Mouse (Mus musculus): ENCODE results near the gene Disc1. TPM values are rescaled to one million over a fixed set of nuclear protein-coding genes. Genes with fewer than 3 reads are reported as not detected.
A peak's percentile ranks its signal among the peaks of the same experiment; 100 is the strongest.

Gene Disc1
- total RNA-seq, 2 experiments from 2014 or later: 4.1 to 4.3 TPM

DNA sequence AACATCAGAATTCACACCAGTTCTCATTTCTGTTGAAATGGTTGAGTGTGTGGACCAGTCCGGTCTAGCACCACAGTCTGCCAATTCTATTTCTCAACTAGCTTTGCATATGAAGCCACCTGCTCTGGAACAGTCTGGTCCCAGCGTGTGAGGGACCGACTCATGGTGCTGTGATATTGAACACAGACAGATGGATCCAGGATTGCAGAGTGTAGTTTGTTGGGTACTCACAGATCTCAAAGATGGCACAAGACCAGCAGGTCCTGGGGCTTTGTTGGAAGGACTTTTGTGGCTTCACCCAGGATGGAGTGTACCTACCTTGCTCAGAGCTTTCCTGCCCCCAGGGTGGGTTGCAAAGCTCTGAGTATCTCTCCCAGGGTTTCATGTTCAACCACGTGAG, 151.6 kb downstream of the Disc1 start:
- no peak for DNase-seq

DNA sequence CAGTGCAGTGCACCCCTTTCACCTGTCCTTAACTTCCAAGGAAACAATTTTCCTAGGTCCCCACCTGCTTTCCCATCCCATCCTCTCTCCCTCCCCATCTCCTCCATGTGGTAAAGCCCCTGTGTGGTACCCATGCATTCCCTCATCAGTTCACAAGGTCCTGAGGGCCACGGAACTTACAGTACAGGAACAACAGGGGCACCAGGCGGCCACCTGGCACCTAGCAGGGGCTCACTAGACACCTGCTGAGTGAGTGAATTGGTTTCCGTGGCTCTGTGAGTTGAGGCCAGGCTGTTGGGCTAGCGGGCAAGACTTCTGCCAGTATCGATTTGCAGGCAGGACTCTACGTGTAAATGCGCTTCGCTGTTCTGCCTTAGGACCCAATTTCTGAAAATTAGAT, 152.4 kb downstream of the Disc1 start:
- no peak for DNase-seq
- intact Hi-C loops (cut with DNase I): no loop called here

More for the DNA sequence above, 151.6 kb downstream of the Disc1 start:
- intact Hi-C loops (cut with DNase I): no loop called here

DNA sequence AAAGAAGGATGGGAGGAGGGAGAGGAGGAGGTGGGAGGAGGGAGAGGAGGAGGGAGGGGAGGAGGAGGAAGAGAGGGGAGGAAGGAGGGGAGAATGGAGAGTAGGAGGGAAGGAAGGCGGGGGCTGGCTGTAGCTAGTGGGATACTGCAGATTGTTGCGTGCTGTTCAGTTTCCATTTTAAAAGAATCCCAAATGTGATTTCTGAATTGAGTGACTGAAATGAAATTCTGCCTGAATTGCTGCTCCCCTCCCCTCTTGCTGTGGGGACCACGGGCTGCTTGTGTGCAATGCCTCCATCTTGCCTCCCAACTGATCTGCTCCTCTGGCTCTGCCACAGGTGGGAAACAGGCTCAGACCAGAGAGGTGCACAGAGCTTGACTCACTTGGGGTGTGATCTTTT, 153.0 kb downstream of the Disc1 start:
- intact Hi-C loops (cut with DNase I): no loop called here
- DNase-seq: no peak

DNA sequence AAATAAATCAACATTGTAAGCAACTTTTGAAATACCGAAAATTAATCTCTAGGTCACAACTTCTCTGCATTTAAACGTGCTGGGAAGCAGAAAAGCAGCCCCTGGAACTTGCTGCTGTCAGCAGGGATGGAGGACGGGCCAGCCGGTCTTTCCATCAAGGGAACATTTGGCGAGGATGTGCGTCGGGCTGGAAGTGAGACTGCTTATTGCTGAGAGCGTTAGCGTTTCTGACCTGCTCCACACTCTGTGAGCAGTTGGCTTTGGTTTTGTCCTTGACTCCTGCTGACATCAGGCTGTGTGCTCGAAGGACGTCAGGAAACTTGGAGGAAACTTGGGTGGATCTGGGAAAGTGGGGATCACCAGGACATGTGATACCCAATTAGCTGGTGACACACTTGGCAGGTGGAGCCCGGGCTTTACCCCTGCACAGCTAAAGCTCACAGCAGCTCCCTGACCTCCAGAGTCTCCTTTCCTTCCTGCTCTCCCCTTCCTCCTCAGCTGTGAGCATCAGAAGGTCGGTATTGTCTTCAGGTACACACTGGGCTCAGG, 158.7 kb downstream of the Disc1 start:
- no peak for DNase-seq
- intact Hi-C loops (cut with DNase I): loop anchor here (2.0 kb wide), 1 partner anchor 16 kb away; no protein-coding TSS in a partner anchor

DNA sequence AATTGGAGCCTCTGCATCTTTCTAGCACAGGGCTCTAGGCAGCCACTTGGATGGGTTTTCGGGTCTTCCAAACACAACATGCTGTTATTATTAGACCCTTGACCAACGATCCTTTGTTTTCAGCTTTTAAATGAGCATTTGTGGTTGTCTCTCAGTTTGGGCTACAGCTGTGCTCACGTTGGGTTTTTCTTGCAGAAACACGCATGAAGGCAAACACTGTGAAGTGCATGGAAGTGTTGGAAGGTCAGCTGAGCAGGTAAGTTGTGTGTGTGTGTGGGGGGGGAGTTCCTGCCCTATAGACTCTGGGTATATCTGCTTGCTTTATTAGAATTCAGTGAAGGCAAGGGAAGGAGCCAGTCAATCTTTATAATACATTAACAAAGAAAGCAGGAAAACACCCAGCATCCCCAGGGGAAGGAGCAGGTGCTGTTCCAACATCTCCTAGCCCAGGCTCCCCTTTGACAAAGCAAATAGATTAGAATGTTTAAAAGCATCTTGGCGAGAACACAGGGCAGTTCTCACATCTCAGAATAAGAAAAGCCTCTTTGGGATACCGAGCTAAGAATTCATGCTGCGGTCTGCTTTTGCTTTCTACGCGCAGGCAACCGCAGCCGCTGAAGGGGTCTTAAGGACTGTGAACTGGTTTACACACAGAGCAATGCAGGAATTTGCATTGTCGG, 164.0 kb downstream of the Disc1 start:
- intact Hi-C loops (cut with DNase I): no loop called here

DNA sequence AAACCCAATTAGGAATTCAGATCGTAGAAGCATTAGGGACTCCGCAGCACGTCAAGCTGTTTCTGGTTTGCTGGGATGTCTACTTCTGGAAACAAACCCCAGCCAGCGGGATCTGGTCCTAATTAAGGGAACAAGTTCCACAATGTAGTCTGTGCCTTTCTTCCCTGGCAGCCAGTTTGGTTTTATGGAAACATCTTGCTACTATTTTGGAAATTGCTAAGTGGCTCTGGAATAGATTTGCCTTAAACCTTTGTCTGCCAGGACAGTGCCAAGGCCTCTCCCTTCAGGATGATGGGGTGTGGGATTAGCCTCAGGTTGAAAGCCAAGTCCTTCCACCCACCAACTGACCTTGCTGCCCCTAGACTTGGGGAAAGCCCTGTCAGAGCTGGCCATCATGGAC, 164.7 kb downstream of the Disc1 start:
- intact Hi-C loops (cut with DNase I): no loop called here
- peak; percentile 49 to 59 for DNase-seq

More for the DNA sequence above, 164.0 kb downstream of the Disc1 start:
- DNase-seq: no peak

DNA sequence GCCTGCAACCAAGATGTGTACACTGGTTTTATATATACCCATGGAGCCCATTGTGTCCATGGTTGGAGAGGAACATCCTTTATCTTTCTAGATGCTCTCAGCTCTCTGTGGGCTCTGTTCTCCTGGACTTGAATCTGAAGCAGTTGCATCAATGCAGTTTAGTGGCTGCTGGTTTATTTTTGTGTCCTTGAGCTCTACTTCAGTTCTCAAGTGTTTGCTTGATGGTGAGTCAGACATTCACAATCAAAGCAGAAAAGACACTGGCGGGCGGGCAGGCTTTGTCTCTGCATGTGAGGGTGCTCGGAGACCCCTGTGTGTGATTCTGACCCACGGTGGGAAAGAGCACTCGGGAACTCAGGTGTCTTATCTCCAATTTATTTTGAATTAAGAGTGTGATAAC, 166.6 kb downstream of the Disc1 start:
- intact Hi-C loops (cut with DNase I): no loop called here
- DNase-seq: no peak

DNA sequence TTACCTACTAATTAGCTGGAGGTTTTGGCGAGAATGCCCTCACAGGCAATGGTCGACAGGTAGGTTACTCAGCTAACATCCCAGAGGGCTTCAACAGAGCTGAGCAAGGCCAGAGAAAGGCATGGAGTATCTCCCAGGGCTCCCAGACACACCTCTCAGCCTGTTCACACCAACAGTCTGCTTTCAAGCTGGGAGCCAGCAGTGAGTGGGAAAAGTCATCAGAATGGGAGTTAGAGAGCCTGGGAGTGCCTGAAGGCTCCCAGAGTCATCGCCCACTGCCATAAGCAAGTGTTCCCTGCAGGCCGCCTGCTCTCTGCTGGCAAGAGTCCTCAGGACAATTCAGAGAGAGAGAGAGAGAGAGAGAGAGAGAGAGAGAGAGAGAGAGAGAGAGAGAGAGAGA, 167.1 kb downstream of the Disc1 start:
- DNase-seq: no peak
- intact Hi-C loops (cut with DNase I): no loop called here

DNA sequence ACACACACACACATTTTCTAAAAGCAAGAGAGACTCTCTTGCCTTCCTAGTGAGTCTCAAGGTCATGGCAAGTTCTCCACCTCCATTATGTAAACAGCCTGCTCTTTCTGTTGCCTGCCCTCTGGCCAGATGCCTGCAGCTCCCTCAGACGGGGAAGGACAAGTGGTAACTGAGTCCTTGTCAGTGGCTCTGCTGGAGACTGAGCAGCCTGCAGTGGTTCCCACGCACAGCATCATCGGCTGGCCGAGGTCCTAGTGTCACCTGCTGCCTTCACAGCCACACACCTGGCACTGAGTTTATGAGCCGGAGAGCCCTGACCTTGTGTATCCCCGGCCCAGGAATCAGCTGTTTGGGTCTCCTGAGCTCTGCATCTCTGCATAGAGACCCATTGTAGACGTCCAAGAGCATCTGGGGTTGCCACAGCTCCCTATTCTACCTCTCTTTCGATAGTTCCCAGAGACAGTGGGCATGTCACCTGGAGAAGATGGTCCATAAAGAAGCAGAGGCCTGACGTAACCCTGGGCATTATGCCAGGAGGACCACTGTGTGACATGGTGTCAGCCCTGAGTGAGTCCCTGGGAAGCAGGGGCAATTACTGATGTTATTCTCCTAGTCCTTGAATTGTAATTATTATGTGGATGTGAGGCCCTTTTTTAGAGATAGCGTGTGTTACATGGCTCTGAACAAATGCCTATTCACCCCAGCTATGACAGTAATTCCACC, 169.2 kb downstream of the Disc1 start:
- intact Hi-C loops (cut with DNase I): no loop called here
- DNase-seq: peak; percentile 48 to 52

DNA sequence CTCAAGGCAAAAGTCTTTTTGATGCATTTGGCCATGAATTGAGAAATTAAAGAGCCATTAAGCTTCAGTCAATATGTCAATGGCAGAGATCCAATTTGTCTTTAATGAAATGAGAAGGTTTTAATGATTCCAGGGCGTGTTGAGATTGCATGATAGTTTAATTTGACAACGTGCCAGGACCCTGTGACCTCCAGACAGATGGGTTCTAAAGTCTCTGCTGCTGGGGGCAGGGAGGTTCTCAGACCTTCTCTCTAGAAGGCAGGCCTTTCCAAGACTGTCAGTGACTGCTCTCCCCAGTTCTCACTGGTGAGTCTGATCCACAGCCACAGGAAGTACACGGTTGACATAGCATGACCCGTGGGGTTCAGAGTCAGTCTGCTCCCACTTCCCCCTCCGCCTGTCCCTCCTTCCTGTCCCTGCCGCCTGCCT, 170.3 kb downstream of the Disc1 start:
- intact Hi-C loops (cut with DNase I): loop anchor here (2.0 kb wide), 1 partner anchor 25 kb away; no protein-coding TSS in a partner anchor
- DNase-seq: no peak

DNA sequence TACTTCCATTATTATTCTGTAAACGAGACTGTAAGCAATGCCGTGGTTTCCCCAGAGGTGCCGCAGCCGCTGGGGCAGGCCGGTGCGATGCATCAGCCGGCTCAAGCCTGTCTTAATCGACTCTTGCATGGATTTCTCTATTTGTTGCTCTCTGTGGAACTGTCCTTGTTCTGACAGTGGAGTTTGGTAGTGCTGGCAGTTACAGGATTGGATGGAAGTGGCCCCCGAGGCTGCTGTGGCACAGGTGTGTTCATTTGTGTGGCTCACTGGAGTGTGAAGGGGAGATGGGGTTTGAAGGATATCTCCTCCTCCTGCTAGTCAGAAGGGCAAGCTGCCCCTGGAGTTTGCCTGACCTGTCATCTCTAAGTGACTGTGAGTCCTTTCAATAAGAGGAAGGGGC, 171.3 kb downstream of the Disc1 start:
- intact Hi-C loops (cut with DNase I): loop anchor here (2.0 kb wide), 1 partner anchor 26 kb away; no protein-coding TSS in a partner anchor
- no peak for DNase-seq

DNA sequence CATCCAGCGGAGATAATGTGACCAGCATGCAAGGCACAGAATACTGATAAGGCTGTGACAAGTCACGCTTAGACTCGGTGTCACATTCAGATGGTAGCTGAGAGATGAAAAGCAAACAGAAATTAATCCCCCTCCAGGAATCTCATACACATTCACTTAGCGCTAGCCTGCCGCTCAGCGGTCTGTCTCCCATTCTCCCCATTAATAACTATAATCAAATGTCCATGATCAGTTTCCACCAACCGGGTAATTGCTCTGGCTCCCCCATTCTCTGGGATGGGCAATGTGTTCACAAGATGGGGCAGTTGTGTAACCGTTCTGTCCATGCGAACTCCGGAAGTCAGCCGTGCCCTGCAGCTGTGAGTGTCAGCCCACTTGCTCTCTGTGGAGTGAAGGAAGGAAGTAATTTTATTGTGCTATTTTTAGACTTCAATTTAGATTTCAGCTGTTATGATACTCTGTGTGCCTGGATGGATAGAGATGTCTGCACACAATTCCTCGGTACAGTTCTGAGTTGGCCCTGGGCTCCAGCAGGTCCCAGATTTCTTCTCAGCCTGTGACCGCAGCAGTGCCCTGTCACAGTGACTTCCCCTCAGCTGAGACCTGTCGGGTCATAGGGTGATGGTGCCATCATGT, 173.1 kb downstream of the Disc1 start:
- peak; percentile 65 to 67 for DNase-seq
- intact Hi-C loops (cut with DNase I): no loop called here

DNA sequence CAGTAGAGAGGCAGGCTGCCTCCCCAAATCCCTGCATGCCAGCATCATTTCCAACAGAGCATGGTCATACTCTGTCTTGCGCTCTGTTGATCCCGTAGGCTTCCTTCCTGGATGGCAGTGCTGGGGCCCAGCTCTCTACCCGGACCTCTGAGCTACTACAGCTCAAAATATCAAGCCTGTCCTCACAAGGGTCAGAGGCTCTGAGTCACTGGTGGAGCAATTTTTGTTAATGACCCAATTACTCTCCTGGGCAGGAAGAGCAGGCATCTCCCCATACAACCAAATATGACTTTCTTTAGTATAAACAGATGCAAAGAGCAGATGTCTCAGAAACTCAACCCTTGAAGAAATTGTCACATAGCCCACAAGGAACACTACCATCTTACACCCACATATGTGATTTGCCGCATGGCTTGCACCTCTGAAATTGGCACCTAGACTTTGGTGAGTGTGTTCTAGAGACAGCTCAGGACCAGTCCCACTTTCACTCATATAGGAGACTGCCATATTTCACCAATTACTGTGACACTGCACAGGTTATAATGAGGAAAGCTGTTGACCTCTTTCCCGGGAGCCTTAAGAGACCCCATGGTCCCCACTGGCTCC, 176.6 kb downstream of the Disc1 start:
- intact Hi-C loops (cut with DNase I): no loop called here

DNA sequence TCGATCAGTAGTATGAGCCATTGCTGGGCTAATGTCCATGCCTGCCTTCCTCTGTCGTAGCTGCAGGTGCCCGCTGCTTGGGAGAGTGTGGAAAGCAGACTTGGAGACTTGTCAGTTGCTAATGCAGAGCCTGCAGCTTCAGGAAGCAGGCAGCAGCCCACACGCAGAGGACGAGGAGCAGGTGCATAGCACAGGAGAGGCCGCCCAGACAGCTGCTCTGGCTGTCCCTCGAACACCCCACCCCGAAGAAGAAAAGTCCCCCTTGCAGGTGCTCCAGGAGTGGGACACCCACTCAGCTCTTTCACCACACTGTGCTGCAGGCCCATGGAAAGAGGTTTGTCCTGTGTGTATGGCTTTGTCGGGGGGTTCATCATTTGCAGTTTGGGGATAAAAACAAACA, 178.7 kb downstream of the Disc1 start:
- DNase-seq: no peak
- intact Hi-C loops (cut with DNase I): no loop called here

More for the DNA sequence above, 176.6 kb downstream of the Disc1 start:
- DNase-seq: no peak

DNA sequence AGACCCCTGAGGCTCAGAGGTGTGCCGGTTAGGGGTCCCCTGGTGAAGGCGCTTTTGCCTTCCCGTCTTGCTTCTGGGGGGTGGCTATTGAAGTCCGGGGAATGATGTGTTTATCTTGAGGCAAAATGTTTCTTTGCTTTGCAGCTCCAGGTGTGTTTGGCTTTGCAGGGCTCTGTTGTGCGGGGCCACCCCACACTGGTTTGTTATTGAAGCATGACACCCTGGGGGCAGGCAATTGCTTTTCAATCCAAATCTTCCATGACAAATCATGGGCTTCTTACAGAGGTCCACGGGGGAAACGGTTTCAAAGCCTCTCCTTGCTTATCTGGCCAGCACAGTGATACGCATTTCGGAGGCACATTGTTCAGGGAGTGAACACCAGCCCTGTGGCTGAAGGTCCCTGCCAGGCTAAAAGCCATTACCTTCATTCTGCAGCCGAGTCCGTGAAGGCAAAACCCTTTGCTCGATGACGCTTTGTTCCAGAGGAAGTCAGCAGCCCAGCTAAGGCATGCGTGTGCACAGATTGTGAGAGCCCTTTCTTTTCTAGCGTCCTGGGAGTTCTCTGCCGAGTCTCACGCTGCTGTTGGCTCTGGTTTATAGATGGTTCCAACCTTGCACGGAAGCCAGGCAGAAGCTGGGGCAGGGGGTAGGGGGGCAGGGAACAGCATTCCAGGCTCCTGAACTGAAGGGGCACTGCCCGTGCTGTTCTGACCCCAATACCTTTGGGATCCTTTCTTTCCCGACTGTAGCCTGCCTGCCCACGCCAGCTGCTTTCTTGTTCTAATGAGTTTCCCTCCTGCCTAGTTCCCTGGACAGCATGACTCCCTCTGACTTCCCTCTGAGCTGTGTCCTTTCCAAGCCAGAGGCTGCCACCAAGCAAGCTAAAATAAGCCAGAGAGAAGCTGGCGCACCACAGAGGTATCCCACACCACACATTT, 182.2 kb downstream of the Disc1 start:
- DNase-seq: peak; percentile 65 to 67
- intact Hi-C loops (cut with DNase I): no loop called here

DNA sequence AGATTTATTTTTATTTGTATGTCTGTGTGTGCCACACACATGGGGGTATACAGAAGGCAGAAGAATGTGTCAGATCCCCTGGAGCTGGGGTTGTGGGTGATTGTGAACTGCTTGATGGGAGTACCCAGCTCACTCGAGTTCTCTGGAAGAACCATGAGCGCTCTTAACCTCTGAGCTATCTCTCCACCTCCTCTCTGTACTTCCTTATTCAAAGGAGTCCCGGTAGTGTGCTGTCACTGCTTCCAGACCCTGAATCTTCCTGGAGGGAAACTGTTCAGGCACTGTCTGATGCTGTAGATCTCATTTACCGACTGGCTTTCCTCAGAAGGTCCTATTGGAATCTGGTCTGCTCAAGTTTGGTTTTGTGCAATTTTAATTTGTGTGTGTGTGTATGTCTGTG, 186.8 kb downstream of the Disc1 start:
- intact Hi-C loops (cut with DNase I): no loop called here

DNA sequence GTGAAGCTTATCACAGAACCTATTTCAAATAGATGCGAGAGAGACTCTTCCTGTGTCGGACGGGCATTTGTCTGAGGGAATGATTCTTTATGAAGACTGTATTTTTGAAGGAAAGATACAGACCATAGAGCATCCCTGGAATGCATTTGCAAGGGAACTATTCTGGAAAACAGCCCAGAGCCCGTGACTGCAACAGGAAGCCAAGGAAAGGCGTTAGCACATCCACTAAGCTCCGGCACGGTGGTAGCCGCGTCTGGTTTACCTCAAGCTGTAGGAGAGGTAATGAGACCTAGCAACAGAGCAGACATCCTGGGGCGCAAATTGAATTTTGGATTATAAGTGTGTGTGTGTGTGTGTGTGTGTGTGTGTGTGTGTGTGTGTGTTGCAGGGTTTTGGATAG, 188.4 kb downstream of the Disc1 start:
- intact Hi-C loops (cut with DNase I): no loop called here

More for the DNA sequence above, 186.8 kb downstream of the Disc1 start:
- DNase-seq: no peak

DNA sequence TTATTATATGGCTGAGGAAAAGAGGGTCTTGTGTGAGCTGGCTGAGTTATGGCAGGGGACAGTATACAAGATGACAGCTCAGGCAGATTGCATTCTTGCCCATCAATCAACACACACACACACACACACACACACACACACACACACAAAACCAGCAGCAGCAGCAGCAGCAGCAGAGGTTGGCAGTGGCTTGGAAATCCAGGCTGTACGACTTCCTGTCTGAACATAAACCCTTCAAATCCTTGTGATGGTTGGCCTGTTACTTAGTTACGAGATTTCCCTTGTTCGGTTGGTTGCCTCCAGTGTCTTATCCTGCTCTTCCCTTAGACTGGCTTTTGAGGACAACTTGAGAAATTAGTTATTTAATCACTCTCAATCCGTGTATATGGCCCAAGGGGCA, 188.9 kb downstream of the Disc1 start:
- intact Hi-C loops (cut with DNase I): no loop called here
- DNase-seq: no peak

More for the DNA sequence above, 188.4 kb downstream of the Disc1 start:
- DNase-seq: peak; percentile 72 to 77

DNA sequence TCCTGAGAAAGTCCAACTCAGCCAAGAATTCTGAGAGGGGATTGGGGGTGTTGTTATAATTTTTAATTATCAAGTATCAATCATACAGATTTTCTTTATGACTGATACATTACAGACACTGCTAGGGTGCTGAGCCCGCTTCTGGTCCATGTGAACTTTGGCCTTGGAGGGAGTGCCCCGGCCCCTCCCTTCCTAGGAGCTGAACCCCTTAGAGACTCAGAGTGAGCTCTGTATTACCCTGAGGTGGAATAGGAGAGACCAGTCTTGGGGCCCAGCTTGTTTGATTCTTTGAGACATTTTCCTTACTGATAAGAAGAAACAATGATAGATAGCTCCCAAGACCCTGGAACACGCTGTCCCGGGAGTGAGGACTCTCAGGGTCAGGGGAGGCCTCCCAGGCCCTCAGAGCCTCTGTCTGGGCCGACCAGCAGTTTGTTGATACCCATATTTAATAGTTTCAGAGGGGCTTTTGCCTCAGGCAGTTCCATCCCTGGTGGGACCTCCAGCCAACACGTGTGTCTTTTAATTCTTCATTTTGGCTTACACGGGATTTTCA, 192.8 kb downstream of the Disc1 start:
- intact Hi-C loops (cut with DNase I): no loop called here
- no peak for DNase-seq

All from heart, postnatal 10 days (tissue).